Mouse (Mus musculus): ENCODE results near the gene Sptbn2. TPM values are rescaled to one million over a fixed set of nuclear protein-coding genes. Genes with fewer than 3 reads are reported as not detected.
"Not testable (repeated sequence)": the region's sequence is repeated elsewhere in the genome, so short reads cannot be mapped to it uniquely, and the experiment has no call there.

Gene Sptbn2
- polyA plus RNA-seq, 1 experiment from 2014 or later, result 1.3 TPM

DNA sequence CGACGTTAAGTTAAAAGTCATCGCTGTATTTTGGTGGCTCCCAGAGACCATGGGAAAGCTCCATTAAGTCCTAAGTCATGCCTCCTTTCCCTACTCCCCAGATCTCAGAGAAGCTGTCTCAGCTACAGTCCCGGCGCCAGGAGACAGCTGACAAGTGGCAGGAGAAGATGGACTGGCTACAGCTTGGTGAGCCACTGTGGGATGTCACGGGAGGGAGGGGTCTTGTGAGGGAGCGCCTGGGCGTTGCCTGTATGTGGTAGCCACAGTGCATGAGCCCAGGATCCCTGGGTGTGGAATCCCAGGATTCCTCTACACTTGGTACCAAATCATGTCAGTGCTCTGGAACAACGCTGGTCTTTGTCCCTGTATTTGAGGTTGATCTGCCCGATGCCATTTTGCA lies 37.5 kb downstream of the Sptbn2 start:
- Histone ChIP-seq H3K4me1 (ENCODE audit: insufficient read depth) (no peaks in the 10 kb centered on the region), H3K9ac (no peak overlapping the region)
- 76% methylated on average over 10 of the region's 10 CpGs for WGBS

DNA sequence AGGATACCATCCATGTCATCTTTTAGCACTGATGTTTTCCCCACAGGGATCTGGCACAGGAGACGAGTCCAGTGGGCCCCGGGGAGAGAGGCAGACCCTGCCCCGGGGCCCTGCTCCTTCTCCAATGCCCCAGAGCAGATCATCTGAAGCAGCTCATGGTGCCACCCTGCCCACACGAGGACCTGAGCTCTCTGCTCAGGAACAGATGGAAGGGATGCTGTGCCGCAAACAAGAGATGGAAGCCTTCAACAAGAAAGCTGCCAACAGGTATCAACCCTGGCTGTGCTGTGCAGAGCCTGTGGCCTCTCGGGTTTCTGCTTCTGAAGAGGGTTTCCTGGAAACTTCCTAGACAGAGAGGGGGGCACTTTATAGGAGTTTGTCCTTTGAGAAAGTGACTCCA lies 39.0 kb downstream of the Sptbn2 start:
- Histone ChIP-seq H3K27me3 (ENCODE audit: insufficient read depth, low read length) (no peaks in the 10 kb centered on the region), H3K9me3 (ENCODE audit: low read depth, low read length) (no peaks in the 10 kb centered on the region), H3K9ac (no peak overlapping the region), H3K4me1 (ENCODE audit: insufficient read depth) (no peaks in the 10 kb centered on the region), H3K27ac (ENCODE audit: low read depth) (no peak overlapping the region), H3K4me2 (no peak overlapping the region), H3K36me3 (ENCODE audit: insufficient read depth) (no peaks in the 10 kb centered on the region), H3K4me3 (ENCODE audit: low read depth, low read length) (no peak overlapping the region)
- ATAC-seq (ENCODE audit: insufficient read depth), result no peak
- no peak for DNase-seq
- WGBS, result 84% methylated on average over 6 of the region's 6 CpGs
- no peak for TF ChIP-seq CTCF (IDR thresholded peaks at IDR 0.05; ENCODE audit: low read depth)

More for the DNA sequence above, 37.5 kb downstream of the Sptbn2 start:
- DNase-seq (no peak), ATAC-seq (ENCODE audit: insufficient read depth) (no peak)
- Histone ChIP-seq H3K4me2 (no peak overlapping the region), H3K27me3 (ENCODE audit: insufficient read depth, low read length) (no peaks in the 10 kb centered on the region), H3K4me3 (ENCODE audit: low read depth, low read length) (no peak overlapping the region), H3K9me3 (ENCODE audit: low read depth, low read length) (no peaks in the 10 kb centered on the region), H3K36me3 (ENCODE audit: insufficient read depth) (no peaks in the 10 kb centered on the region), H3K27ac (ENCODE audit: low read depth) (no peak overlapping the region)
- TF ChIP-seq CTCF (IDR thresholded peaks at IDR 0.05; ENCODE audit: low read depth), result no peak

DNA sequence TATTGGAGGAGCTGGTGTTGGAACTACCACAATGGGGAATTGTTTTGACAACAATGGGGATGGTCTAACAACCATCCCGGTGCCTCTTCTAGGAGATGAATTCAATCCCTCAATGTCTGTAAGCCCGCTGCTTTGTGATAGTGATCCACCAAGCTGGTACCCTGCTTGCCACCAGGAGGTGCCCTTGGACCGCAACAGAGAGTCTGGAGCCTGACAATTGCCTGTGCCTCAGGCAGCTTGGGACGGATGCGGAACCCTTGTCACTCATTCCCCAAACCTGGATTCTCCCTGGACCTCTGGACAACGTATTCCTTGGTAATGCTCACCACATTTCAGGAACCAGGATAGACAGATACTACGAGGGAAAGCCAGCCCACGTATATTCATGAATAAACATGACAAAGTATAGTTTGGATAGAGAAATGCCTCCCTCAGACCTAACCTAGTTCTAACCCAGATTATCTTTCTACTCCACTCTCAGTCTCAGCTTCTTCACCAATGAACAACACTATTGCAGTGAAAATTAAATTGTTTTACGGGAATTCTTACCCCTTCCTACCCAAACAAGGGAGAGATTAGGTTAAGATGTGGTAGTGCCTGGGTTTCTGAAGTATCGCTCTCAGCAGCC lies 44.7 kb downstream of the Sptbn2 start:
- no peaks in the 10 kb centered on the region for H3K27me3 ChIP-seq (ENCODE audit: insufficient read depth, low read length)

DNA sequence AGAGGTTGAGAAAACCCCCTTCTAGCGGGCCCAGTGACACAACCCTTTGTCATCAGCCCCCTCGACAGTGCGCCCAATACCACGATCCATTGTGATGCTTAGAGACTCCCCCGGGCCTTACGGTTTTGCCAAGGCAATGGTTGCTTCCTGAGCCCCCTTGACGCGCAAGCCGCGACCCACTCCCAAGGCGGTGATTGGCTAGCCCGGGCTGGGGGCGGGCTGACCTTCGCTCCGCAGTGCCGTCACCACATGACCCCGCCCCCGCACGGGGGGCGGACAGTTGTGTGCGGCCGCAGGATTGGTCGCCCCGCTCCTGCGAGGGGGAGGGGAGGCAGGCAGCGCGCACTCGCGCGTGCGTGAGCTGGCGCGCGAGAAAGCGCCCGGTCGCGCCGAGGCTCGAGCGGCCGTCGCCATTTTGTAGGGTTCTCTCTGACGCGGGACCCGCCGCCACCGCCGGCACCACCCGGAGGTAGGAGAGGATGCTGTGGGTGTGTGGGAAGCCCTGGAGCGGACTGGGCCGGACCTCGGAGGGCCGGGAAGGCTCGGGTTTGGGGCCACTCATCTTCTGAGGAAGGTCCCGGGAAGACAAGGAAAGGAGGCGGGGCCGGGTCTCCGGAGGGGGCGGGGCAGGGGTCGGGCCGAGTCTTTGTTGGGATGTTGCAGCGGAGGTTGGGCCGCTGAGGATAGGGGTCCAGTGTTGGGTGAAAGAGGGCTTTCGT lies 45.4 kb downstream of the Sptbn2 start, which contains the start of gene Rbm4b:
Gene Rbm4b (plus strand): TSS at position 305 of the 719 bp plus-strand sequence.
- Histone ChIP-seq H3K4me2 (peak within 1 kb of the TSS; percentile 75), H3K9ac (peak within 1 kb of the TSS; percentile 73), H3K4me1 (ENCODE audit: insufficient read depth) (peaks cover 6% of the 10 kb centered on the region; the same call in 1 of the 2 replicates), H3K4me3 (ENCODE audit: low read depth, low read length) (peak within 1 kb of the TSS; percentile 60), H3K27me3 (ENCODE audit: insufficient read depth, low read length) (no peaks in the 10 kb centered on the region), H3K36me3 (ENCODE audit: insufficient read depth) (peaks cover 32% of the 10 kb centered on the region), H3K27ac (ENCODE audit: low read depth) (peak within 1 kb of the TSS; percentile 91), H3K9me3 (ENCODE audit: low read depth, low read length) (no peaks in the 10 kb centered on the region)
- TF ChIP-seq CTCF (IDR thresholded peaks at IDR 0.05; ENCODE audit: low read depth), result no peak
- peak; percentile 97 for ATAC-seq (ENCODE audit: insufficient read depth)
- WGBS, result under 1% methylated on average over 64 of the region's 65 CpGs
- peak; percentile 99 for DNase-seq

More for the DNA sequence above, 44.7 kb downstream of the Sptbn2 start:
- peaks cover 25% of the 10 kb centered on the region for H3K36me3 ChIP-seq (ENCODE audit: insufficient read depth)
- peak overlapping the region; percentile 75 for H3K4me2 ChIP-seq
- peak; percentile 76 for ATAC-seq (ENCODE audit: insufficient read depth)
- WGBS, result 0% methylated on average over 10 of the region's 10 CpGs
- H3K4me3 ChIP-seq (ENCODE audit: low read depth, low read length), result peak overlapping the region; percentile 60
- H3K4me1 ChIP-seq (ENCODE audit: insufficient read depth), result peaks cover 6% of the 10 kb centered on the region; the same call in 1 of the 2 replicates
- peak; percentile 94 for DNase-seq
- peak overlapping the region; percentile 91 for H3K27ac ChIP-seq (ENCODE audit: low read depth)
- H3K9ac ChIP-seq, result peak overlapping the region; percentile 17
- no peaks in the 10 kb centered on the region for H3K9me3 ChIP-seq (ENCODE audit: low read depth, low read length)
- TF ChIP-seq CTCF (IDR thresholded peaks at IDR 0.05; ENCODE audit: low read depth), result peak; percentile 95

DNA sequence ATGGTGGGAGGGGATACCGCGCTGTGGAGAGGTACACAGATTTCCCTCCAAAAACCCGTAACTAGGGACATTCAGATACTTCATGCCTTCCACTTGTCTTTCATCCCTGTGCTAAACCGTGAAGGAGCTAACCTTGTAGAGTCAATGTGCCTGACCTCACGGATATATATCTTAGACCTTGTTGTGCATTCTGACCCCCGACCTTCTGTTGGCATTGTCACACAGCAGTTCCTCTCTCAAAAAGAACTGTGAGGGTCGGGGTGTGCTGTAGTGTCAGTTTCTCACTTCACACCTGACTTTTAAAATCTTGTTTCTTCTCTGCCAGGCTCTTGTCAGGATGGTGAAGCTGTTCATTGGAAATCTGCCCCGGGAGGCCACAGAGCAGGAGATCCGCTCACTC lies 46.0 kb downstream of the Sptbn2 start:
- no peaks in the 10 kb centered on the region for H3K27me3 ChIP-seq (ENCODE audit: insufficient read depth, low read length)
- ATAC-seq (ENCODE audit: insufficient read depth), result no peak
- H3K27ac ChIP-seq (ENCODE audit: low read depth), result peak overlapping the region; percentile 91
- H3K9ac ChIP-seq, result peak overlapping the region; percentile 73
- H3K4me1 ChIP-seq (ENCODE audit: insufficient read depth), result peaks cover 6% of the 10 kb centered on the region; the same call in 1 of the 2 replicates
- DNase-seq, result no peak
- TF ChIP-seq CTCF (IDR thresholded peaks at IDR 0.05; ENCODE audit: low read depth), result no peak
- H3K9me3 ChIP-seq (ENCODE audit: low read depth, low read length), result no peaks in the 10 kb centered on the region
- under 1% methylated on average over 9 of the region's 9 CpGs for WGBS
- peak overlapping the region; percentile 75 for H3K4me2 ChIP-seq
- peaks cover 38% of the 10 kb centered on the region for H3K36me3 ChIP-seq (ENCODE audit: insufficient read depth)
- H3K4me3 ChIP-seq (ENCODE audit: low read depth, low read length), result peak overlapping the region; percentile 60

DNA sequence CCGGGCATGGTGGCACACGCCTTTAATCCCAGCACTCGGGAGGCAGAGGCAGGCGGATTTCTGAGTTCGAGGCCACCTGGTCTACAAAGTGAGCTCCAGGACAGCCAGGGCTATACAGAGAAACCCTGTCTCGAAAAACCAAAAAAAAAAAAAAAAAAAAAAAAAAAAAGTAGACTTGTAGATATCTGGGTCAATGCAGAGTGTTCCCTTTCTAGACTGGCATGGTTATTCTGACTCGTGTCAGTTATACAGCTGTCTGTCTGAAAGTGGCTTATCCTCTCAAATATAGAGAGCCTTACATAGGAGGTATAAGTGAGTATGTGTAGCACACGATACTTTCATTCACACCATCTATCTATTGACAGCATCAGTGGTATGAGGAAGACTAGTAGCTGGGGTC lies 49.6 kb downstream of the Sptbn2 start:
- H3K9me3 ChIP-seq (ENCODE audit: low read depth, low read length); H3K4me3 ChIP-seq (ENCODE audit: low read depth, low read length); H3K4me1 ChIP-seq (ENCODE audit: insufficient read depth); H3K4me2 ChIP-seq; H3K27ac ChIP-seq (ENCODE audit: low read depth); H3K27me3 ChIP-seq (ENCODE audit: insufficient read depth, low read length); H3K9ac ChIP-seq; DNase-seq; ATAC-seq (ENCODE audit: insufficient read depth): not testable (repeated sequence)
- H3K36me3 ChIP-seq (ENCODE audit: insufficient read depth), result peaks cover 73% of the 10 kb centered on the region
- 87% methylated on average over 8 of the region's 8 CpGs for WGBS

DNA sequence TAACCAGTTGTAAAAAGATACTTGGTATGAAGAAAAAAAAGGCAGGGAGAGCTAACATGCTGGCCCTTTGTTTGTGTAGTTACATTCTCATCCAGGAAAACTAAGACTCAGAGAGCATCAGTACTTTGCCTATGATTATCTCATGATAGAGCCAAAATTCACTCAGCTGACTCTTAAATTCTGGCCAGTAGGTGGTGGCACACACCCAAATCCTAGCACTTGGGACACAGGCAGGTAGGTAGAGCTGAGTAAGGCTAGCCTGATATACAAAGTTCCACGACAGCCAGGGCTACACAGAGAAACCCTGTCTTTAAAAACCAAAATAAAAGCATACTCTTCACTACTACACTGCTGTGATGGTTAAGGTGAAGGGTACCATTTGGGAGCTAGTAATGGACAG lies 51.9 kb downstream of the Sptbn2 start:
- Histone ChIP-seq H3K36me3 (ENCODE audit: insufficient read depth) (peaks cover 90% of the 10 kb centered on the region), H3K27me3 (ENCODE audit: insufficient read depth, low read length) (no peaks in the 10 kb centered on the region), H3K9ac (no peak overlapping the region), H3K4me3 (ENCODE audit: low read depth, low read length) (no peak overlapping the region), H3K9me3 (ENCODE audit: low read depth, low read length) (no peaks in the 10 kb centered on the region), H3K4me1 (ENCODE audit: insufficient read depth) (peaks cover 2% of the 10 kb centered on the region; the same call in 1 of the 2 replicates), H3K27ac (ENCODE audit: low read depth) (no peak overlapping the region), H3K4me2 (no peak overlapping the region)
- peak; percentile 26; the same call in 1 of the 2 replicates for TF ChIP-seq CTCF (IDR thresholded peaks at IDR 0.05; ENCODE audit: low read depth)
- no peak for DNase-seq
- 61% methylated on average over 1 of the region's 1 CpGs for WGBS
- ATAC-seq (ENCODE audit: insufficient read depth), result no peak

Data from lung, embryonic 14.5 days (tissue).